Comparison of ENCODE assay signal across 14 mouse cellular contexts in the genomic region with DNA sequence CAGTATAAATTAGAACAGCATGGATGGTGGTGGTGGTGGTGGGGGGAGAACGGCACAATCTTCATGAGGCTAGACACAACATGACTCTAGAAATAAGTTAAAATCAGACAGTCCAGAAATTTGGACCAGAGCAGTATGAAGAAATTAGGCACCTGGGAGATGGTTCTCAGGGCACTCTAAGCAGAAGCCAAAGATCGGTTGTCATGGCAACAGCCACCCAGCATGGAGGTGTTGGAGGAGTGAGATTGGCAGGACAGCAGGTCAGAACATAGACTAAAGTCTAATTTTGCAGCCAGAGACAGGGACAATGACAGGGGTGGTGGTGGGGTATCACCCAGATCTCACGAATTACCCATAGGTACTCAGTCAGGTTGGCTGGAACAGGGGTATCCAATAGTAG.
DNase-seq lines count a peak whose midpoint lies in the region; ATAC-seq and TF ChIP-seq lines count a peak whose summit lies in the region.
"Had no signal": no experiment of that assay in that cellular context is flagged by ENCODE, and none has a peak within 500 bp of the region (broad histone marks: within the 10 kb centered on the region; RNA-seq: fewer than 3 reads in every experiment).

No protein-coding gene starts in this region.

- H3K27me3 ChIP-seq in forebrain, embryonic 12.5 days: no peaks in the 10 kb centered on the region
- H3K27me3 ChIP-seq in hindbrain, embryonic 16.5 days (replicated peaks; ENCODE audit: control insufficient read depth, insufficient read depth, low read length): no peaks in the 10 kb centered on the region
- no peaks in the 10 kb centered on the region for H3K27me3 ChIP-seq in neural tube, embryonic 14.5 days (ENCODE audit: control insufficient read depth, insufficient read depth, low read length)
- H3K27me3 ChIP-seq: limb, embryonic 12.5 days had no signal

- H3K9me3 ChIP-seq in forebrain, embryonic 12.5 days: no peaks in the 10 kb centered on the region
- no peaks in the 10 kb centered on the region for H3K9me3 ChIP-seq in hindbrain, embryonic 16.5 days (ENCODE audit: control insufficient read depth, low read length)
- no peaks in the 10 kb centered on the region for H3K9me3 ChIP-seq in neural tube, embryonic 14.5 days (ENCODE audit: control insufficient read depth, low read length)
- H3K9me3 ChIP-seq: limb, embryonic 12.5 days had no signal

- H3K27ac ChIP-seq in left cerebral cortex, adult 2 months: peak overlapping the region; percentile 54; the same call in 1 of the 2 replicates
- peak overlapping the region; percentile 73 for H3K27ac ChIP-seq in forebrain, embryonic 12.5 days
- H3K27ac ChIP-seq in hindbrain, embryonic 16.5 days (ENCODE audit: low read depth, low read length): peak overlapping the region; percentile 40; the same call in 1 of the 2 replicates
- peak overlapping the region; percentile 30; the same call in 1 of the 2 replicates for H3K27ac ChIP-seq in neural tube, embryonic 14.5 days (ENCODE audit: low read depth, low read length)
- H3K27ac ChIP-seq: gastrocnemius, adult 2 months; limb, embryonic 12.5 days had no signal

- H3K9ac ChIP-seq in forebrain, embryonic 12.5 days: no peak overlapping the region
- no peak overlapping the region for H3K9ac ChIP-seq in hindbrain, embryonic 16.5 days (ENCODE audit: low read depth, low read length)
- no peak overlapping the region for H3K9ac ChIP-seq in neural tube, embryonic 14.5 days (replicated peaks; ENCODE audit: low read depth, low read length)
- H3K9ac ChIP-seq: limb, embryonic 12.5 days had no signal

- H3K36me3 ChIP-seq in forebrain, embryonic 12.5 days (replicated peaks): no peaks in the 10 kb centered on the region
- H3K36me3 ChIP-seq in hindbrain, embryonic 16.5 days (ENCODE audit: control insufficient read depth, insufficient read depth, low read length): no peaks in the 10 kb centered on the region
- no peaks in the 10 kb centered on the region for H3K36me3 ChIP-seq in neural tube, embryonic 14.5 days (ENCODE audit: control insufficient read depth, insufficient read depth, low read length)
- H3K36me3 ChIP-seq: limb, embryonic 12.5 days had no signal

- peaks cover 74% of the 10 kb centered on the region for H3K4me1 ChIP-seq in forebrain, embryonic 12.5 days
- peaks cover 32% of the 10 kb centered on the region for H3K4me1 ChIP-seq in hindbrain, embryonic 16.5 days (ENCODE audit: control insufficient read depth, insufficient read depth, low read depth, low read length)
- peaks cover 28% of the 10 kb centered on the region; the same call in 1 of the 2 replicates for H3K4me1 ChIP-seq in neural tube, embryonic 14.5 days (ENCODE audit: control insufficient read depth, insufficient read depth, low read length)

- peak; percentile 21; the same call in 1 of the 2 replicates for ATAC-seq in forebrain, embryonic 12.5 days (ENCODE audit: low FRiP score)
- 0 out of 2 replicates have a peak, but pooled peaks have one; percentile 14 for ATAC-seq in hindbrain, embryonic 16.5 days
- 0 out of 2 replicates have a peak, but pooled peaks have one; percentile 6 for ATAC-seq in neural tube, embryonic 14.5 days (ENCODE audit: low read depth)
- ATAC-seq in frontal cortex, adult (ENCODE audit: low TSS enrichment): no peak

- no peak overlapping the region; the same call in 1 of the 2 replicates for H3K4me2 ChIP-seq in forebrain, embryonic 12.5 days
- H3K4me2 ChIP-seq in hindbrain, embryonic 16.5 days (ENCODE audit: low read length): no peak overlapping the region
- H3K4me2 ChIP-seq in neural tube, embryonic 14.5 days (ENCODE audit: low read depth, low read length): no peak overlapping the region
- H3K4me2 ChIP-seq: limb, embryonic 12.5 days had no signal

- 40% methylated on average over 3 of the region's 3 CpGs for WGBS in forebrain, embryonic 12.5 days
- WGBS in hindbrain, embryonic 16.5 days: 55% methylated on average over 3 of the region's 3 CpGs
- 57% methylated on average over 3 of the region's 3 CpGs for WGBS in neural tube, embryonic 14.5 days

- intact Hi-C loops in left cerebral cortex, adult 2 months (cut with DNase I): no loop called here
- intact Hi-C loops in left cerebral cortex, postnatal 36 days (cut with DNase I): loop anchor here (5.0 kb wide), 1 partner anchor 141 kb away; a partner anchor contains a TSS

- TF ChIP-seq CTCF in left cerebral cortex, adult 2 months (IDR thresholded peaks at IDR 0.05): no peak

- DNase-seq in left cerebral cortex, adult 2 months (ENCODE audit: extremely low spot score in 1 of 2, low spot score in 2 of 2): no peak
- DNase-seq in left cerebral cortex, postnatal 36 days (ENCODE audit: low spot score in 2 of 2): no peak
- no peak for DNase-seq in ovary, postnatal 36 days (ENCODE audit: low spot score)
- DNase-seq in layer of hippocampus, postnatal 14 days (ENCODE audit: low spot score in 2 of 2): no peak
- DNase-seq: cerebellum, adult 9-10 months; gastrocnemius, adult 2 months; heart, postnatal 4 days; kidney, adult 9 months; lung, adult 18-20 months had no signal

- no peak overlapping the region for H3K4me3 ChIP-seq in left cerebral cortex, adult 2 months
- no peak overlapping the region for H3K4me3 ChIP-seq in forebrain, embryonic 12.5 days (replicated peaks)
- H3K4me3 ChIP-seq in hindbrain, embryonic 16.5 days (ENCODE audit: low read length): no peak overlapping the region
- no peak overlapping the region for H3K4me3 ChIP-seq in neural tube, embryonic 14.5 days (ENCODE audit: low read depth, low read length)
- H3K4me3 ChIP-seq: gastrocnemius, adult 2 months; limb, embryonic 12.5 days had no signal
